Mouse (Mus musculus) embryo, embryonic 9.5 days (tissue): ENCODE results near the gene Pbrm1.

Source experiments
- DNase-seq: peaks from one replicate; pipeline ENCODE4 v3.0.0-alpha.2; 2017; ENCODE audit errors: extremely low spot score

Pbrm1 gene

GRCm38 (mm10) chr14:31166827-31167226, 147.9 kb downstream of the Pbrm1 start:
- no peak for DNase-seq

- no peak for DNase-seq
These were observed 149.5 kb downstream of the Pbrm1 start, which contains the start of gene Stab1 for GRCm38 (mm10) chr14:31168425-31168824. TSS of gene Stab1 (minus strand) at chr14:31168641.

- no peak for DNase-seq
These were observed 150.6 kb downstream of the Pbrm1 start for GRCm38 (mm10) chr14:31169508-31169907.

- DNase-seq: no peak
These were observed 152.0 kb downstream of the Pbrm1 start for GRCm38 (mm10) chr14:31170963-31171362.
